Mouse (Mus musculus): ENCODE measurements around the gene Tex2.
"Not testable (repeated sequence)": the region's sequence is repeated elsewhere in the genome, so short reads cannot be mapped to it uniquely, and the experiment has no call there.

The Tex2 gene

GRCm38 (mm10) chr11:106579957-106580356 is 33.3 kb downstream of the Tex2 start:
- DNase-seq (ENCODE audit: low read depth, low spot score): peak; percentile 57

GRCm38 (mm10) chr11:106579146-106579545 is 34.1 kb downstream of the Tex2 start:
- DNase-seq (ENCODE audit: low read depth, low spot score): peak; percentile 21

- not testable (repeated sequence) for DNase-seq (ENCODE audit: low read depth, low spot score)
Observed at GRCm38 (mm10) chr11:106577624-106578355, 35.4 kb downstream of the Tex2 start.

GRCm38 (mm10) chr11:106574456-106574855 is 38.8 kb downstream of the Tex2 start:
- no peak for DNase-seq (ENCODE audit: low read depth, low spot score)

GRCm38 (mm10) chr11:106573476-106574240 is 39.6 kb downstream of the Tex2 start:
- peak; percentile 57 for DNase-seq (ENCODE audit: low read depth, low spot score)

- DNase-seq (ENCODE audit: low read depth, low spot score): peak; percentile 77
Observed at GRCm38 (mm10) chr11:106572958-106573357, 40.3 kb downstream of the Tex2 start.

GRCm38 (mm10) chr11:106572020-106572782 is 41.0 kb downstream of the Tex2 start:
- no peak for DNase-seq (ENCODE audit: low read depth, low spot score)

GRCm38 (mm10) chr11:106571026-106571983 is 41.9 kb downstream of the Tex2 start:
- DNase-seq (ENCODE audit: low read depth, low spot score): no peak

- DNase-seq (ENCODE audit: low read depth, low spot score): no peak
Observed at GRCm38 (mm10) chr11:106568329-106568960, 44.8 kb downstream of the Tex2 start.

- no peak for DNase-seq (ENCODE audit: low read depth, low spot score)
Observed at GRCm38 (mm10) chr11:106566040-106566785, 47.0 kb downstream of the Tex2 start.

GRCm38 (mm10) chr11:106564261-106564660 is 49.0 kb downstream of the Tex2 start:
- DNase-seq (ENCODE audit: low read depth, low spot score): peak; percentile 56

GRCm38 (mm10) chr11:106562707-106563106 is 50.5 kb downstream of the Tex2 start:
- no peak for DNase-seq (ENCODE audit: low read depth, low spot score)

- DNase-seq (ENCODE audit: low read depth, low spot score): no peak
Observed at GRCm38 (mm10) chr11:106559773-106560172, 53.5 kb downstream of the Tex2 start.

- no peak for DNase-seq (ENCODE audit: low read depth, low spot score)
Observed at GRCm38 (mm10) chr11:106558008-106558407, 55.2 kb downstream of the Tex2 start.

- no peak for DNase-seq (ENCODE audit: low read depth, low spot score)
Observed at GRCm38 (mm10) chr11:106557398-106557797, 55.8 kb downstream of the Tex2 start.

- DNase-seq (ENCODE audit: low read depth, low spot score): no peak
Observed at GRCm38 (mm10) chr11:106556689-106557088, 56.5 kb downstream of the Tex2 start.

GRCm38 (mm10) chr11:106555805-106556615 is 57.2 kb downstream of the Tex2 start:
- DNase-seq (ENCODE audit: low read depth, low spot score): peak; percentile 73

- no peak for DNase-seq (ENCODE audit: low read depth, low spot score)
Observed at GRCm38 (mm10) chr11:106550398-106550797, 62.8 kb downstream of the Tex2 start.

GRCm38 (mm10) chr11:106546081-106546480 is 67.1 kb downstream of the Tex2 start:
- no peak for DNase-seq (ENCODE audit: low read depth, low spot score)

All from 3T3-L1 (cell line).